Mouse (Mus musculus) embryonic facial prominence, embryonic 10.5 days (tissue): ENCODE data around the gene Pogz. TPM values are rescaled to one million over a fixed set of nuclear protein-coding genes. Genes with fewer than 3 reads are reported as not detected.
A peak's percentile ranks its signal among the peaks of the same experiment; 100 is the strongest.
"Not testable (repeated sequence)": the region's sequence is repeated elsewhere in the genome, so short reads cannot be mapped to it uniquely, and the experiment has no call there.

ENCODE experiments used
- DNase-seq: peaks from one replicate; pipeline ENCODE4 v3.0.0-alpha.2; 2017; ENCODE audit warnings: low spot score
- H3K27ac ChIP-seq: fragments of 300-500 bp; sonication (generic); replicated peaks from 2 replicates; pipeline ENCODE4 v1.5.1; 2016; ENCODE audit warnings: mild to moderate bottlenecking
- H3K27me3 ChIP-seq: fragments of 300-500 bp; sonication (generic); replicated peaks from 2 replicates; pipeline ENCODE4 v1.6.1; 2016; ENCODE audit warnings: low read depth, mild to moderate bottlenecking; ENCODE audit not compliant: poor library complexity, severe bottlenecking
- H3K36me3 ChIP-seq: fragments of 300-500 bp; sonication (generic); replicated peaks from 2 replicates; pipeline ENCODE4 v1.6.1; 2016; ENCODE audit warnings: mild to moderate bottlenecking, moderate library complexity
- H3K4me1 ChIP-seq: fragments of 300-500 bp; sonication (generic); 2 replicates; pipeline ENCODE4 v1.6.1; 2016
- H3K4me3 ChIP-seq: fragments of 300-500 bp; sonication (generic); 2 replicates; pipeline ENCODE4 v1.5.1; 2016; ENCODE audit warnings: mild to moderate bottlenecking, moderate library complexity
- H3K9me3 ChIP-seq: fragments of 300-500 bp; sonication (generic); 2 replicates; pipeline ENCODE4 v1.6.1; 2016; ENCODE audit warnings: mild to moderate bottlenecking
- WGBS: fragments of 180-500 bp; shearing (Covaris S2); methylation state at CpG from one replicate; pipeline ENCODE4 v1.1.7; 2016; 5-methylcytosine and 5-hydroxymethylcytosine counted together
- polyA plus RNA-seq: library from polyadenylated mRNA; unstranded; fragments of >200 nt; fragmentation: Nextera tagmentation; extraction: Ambion mirVana; gene quantifications from 2 replicates; pipeline ENCODE4 v1.2.1, GENCODE M21; 2016

The Pogz gene
- polyA plus RNA-seq, 1 experiment from 2014 or later, result 18.5 TPM

- H3K9me3 ChIP-seq, result no peaks in the 10 kb centered on the region
- peaks cover 23% of the 10 kb centered on the region for H3K36me3 ChIP-seq
- no peak overlapping the region for H3K4me3 ChIP-seq
- no peak overlapping the region for H3K27ac ChIP-seq
- no peak for DNase-seq
- peaks cover 16% of the 10 kb centered on the region for H3K4me1 ChIP-seq
- no peaks in the 10 kb centered on the region for H3K27me3 ChIP-seq
Observed at GRCm38 (mm10) chr3:94888595-94888994, 51.2 kb downstream of the Pogz start.

GRCm38 (mm10) chr3:94894076-94894475 lies 56.7 kb downstream of the Pogz start:
- no peak for DNase-seq
- Histone ChIP-seq H3K36me3 (no peaks in the 10 kb centered on the region), H3K4me1 (no peaks in the 10 kb centered on the region), H3K4me3 (no peak overlapping the region), H3K27ac (no peak overlapping the region), H3K9me3 (no peaks in the 10 kb centered on the region), H3K27me3 (peaks cover 4% of the 10 kb centered on the region; the same call in 1 of the 2 replicates)
- 76% methylated on average over 3 of the region's 3 CpGs for WGBS

GRCm38 (mm10) chr3:94902747-94903146 lies 65.4 kb downstream of the Pogz start:
- no peaks in the 10 kb centered on the region for H3K27me3 ChIP-seq
- H3K36me3 ChIP-seq, result no peaks in the 10 kb centered on the region
- DNase-seq, result peak; percentile 63
- no peaks in the 10 kb centered on the region for H3K9me3 ChIP-seq
- no peak overlapping the region for H3K27ac ChIP-seq
- 24% methylated on average over 7 of the region's 7 CpGs for WGBS
- H3K4me3 ChIP-seq, result no peak overlapping the region
- H3K4me1 ChIP-seq, result no peaks in the 10 kb centered on the region

- not testable (repeated sequence) for H3K9me3 ChIP-seq, H3K27ac ChIP-seq, H3K4me3 ChIP-seq, H3K27me3 ChIP-seq, H3K36me3 ChIP-seq, DNase-seq, H3K4me1 ChIP-seq
- 62% methylated on average over 3 of the region's 3 CpGs for WGBS
Observed at GRCm38 (mm10) chr3:94904759-94905158, 67.4 kb downstream of the Pogz start.

- no peaks in the 10 kb centered on the region for H3K4me1 ChIP-seq
- H3K27me3 ChIP-seq, result no peaks in the 10 kb centered on the region
- DNase-seq, result no peak
- no peaks in the 10 kb centered on the region for H3K36me3 ChIP-seq
- H3K9me3 ChIP-seq, result no peaks in the 10 kb centered on the region
- H3K4me3 ChIP-seq, result no peak overlapping the region
- H3K27ac ChIP-seq, result no peak overlapping the region
- WGBS, result 68% methylated on average over 1 of the region's 1 CpGs
Observed at GRCm38 (mm10) chr3:94906482-94906881, 69.1 kb downstream of the Pogz start.

GRCm38 (mm10) chr3:94911050-94911693 lies 73.8 kb downstream of the Pogz start:
- Histone ChIP-seq H3K4me3 (no peak overlapping the region), H3K27me3 (no peaks in the 10 kb centered on the region), H3K36me3 (no peaks in the 10 kb centered on the region), H3K27ac (no peak overlapping the region), H3K9me3 (no peaks in the 10 kb centered on the region), H3K4me1 (no peaks in the 10 kb centered on the region)
- WGBS, result 77% methylated on average over 2 of the region's 2 CpGs
- DNase-seq, result no peak

GRCm38 (mm10) chr3:94913801-94914200 lies 76.4 kb downstream of the Pogz start:
- Histone ChIP-seq H3K4me3 (no peak overlapping the region), H3K36me3 (no peaks in the 10 kb centered on the region), H3K27me3 (no peaks in the 10 kb centered on the region), H3K27ac (no peak overlapping the region), H3K4me1 (peaks cover 7% of the 10 kb centered on the region), H3K9me3 (no peaks in the 10 kb centered on the region)
- no peak for DNase-seq
- WGBS, result 74% methylated on average over 5 of the region's 5 CpGs

- peaks cover 7% of the 10 kb centered on the region for H3K4me1 ChIP-seq
- no peaks in the 10 kb centered on the region for H3K36me3 ChIP-seq
- H3K4me3 ChIP-seq, result no peak overlapping the region
- 92% methylated on average over 7 of the region's 7 CpGs for WGBS
- H3K9me3 ChIP-seq, result no peaks in the 10 kb centered on the region
- H3K27me3 ChIP-seq, result no peaks in the 10 kb centered on the region
- no peak overlapping the region for H3K27ac ChIP-seq
- DNase-seq, result no peak
Observed at GRCm38 (mm10) chr3:94915903-94916741, 78.8 kb downstream of the Pogz start.

- DNase-seq, result peak; percentile 14
Observed at GRCm38 (mm10) chr3:94917816-94918361, 80.5 kb downstream of the Pogz start.

GRCm38 (mm10) chr3:94918845-94919244 lies 81.5 kb downstream of the Pogz start:
- Histone ChIP-seq H3K27me3 (no peaks in the 10 kb centered on the region), H3K4me3 (no peak overlapping the region), H3K4me1 (peaks cover 7% of the 10 kb centered on the region), H3K27ac (no peak overlapping the region), H3K36me3 (no peaks in the 10 kb centered on the region), H3K9me3 (no peaks in the 10 kb centered on the region)
- DNase-seq, result no peak
- WGBS, result 83% methylated on average over 4 of the region's 4 CpGs

More at GRCm38 (mm10) chr3:94917816-94918361, 80.5 kb downstream of the Pogz start:
- no peaks in the 10 kb centered on the region for H3K36me3 ChIP-seq
- no peak overlapping the region for H3K27ac ChIP-seq
- peaks cover 7% of the 10 kb centered on the region for H3K4me1 ChIP-seq
- 58% methylated on average over 14 of the region's 14 CpGs for WGBS
- H3K9me3 ChIP-seq, result no peaks in the 10 kb centered on the region
- no peak overlapping the region for H3K4me3 ChIP-seq
- no peaks in the 10 kb centered on the region for H3K27me3 ChIP-seq

GRCm38 (mm10) chr3:94921104-94921503 lies 83.7 kb downstream of the Pogz start:
- WGBS, result 60% methylated on average over 3 of the region's 3 CpGs
- DNase-seq, result no peak
- Histone ChIP-seq H3K27ac (no peak overlapping the region), H3K36me3 (no peaks in the 10 kb centered on the region), H3K27me3 (no peaks in the 10 kb centered on the region), H3K4me3 (no peak overlapping the region), H3K4me1 (peaks cover 7% of the 10 kb centered on the region), H3K9me3 (no peaks in the 10 kb centered on the region)

GRCm38 (mm10) chr3:94922333-94922732 lies 85.0 kb downstream of the Pogz start:
- H3K9me3 ChIP-seq, result no peaks in the 10 kb centered on the region
- DNase-seq, result no peak
- no peaks in the 10 kb centered on the region for H3K36me3 ChIP-seq
- H3K27ac ChIP-seq, result no peak overlapping the region
- H3K4me1 ChIP-seq, result peaks cover 7% of the 10 kb centered on the region
- 68% methylated on average over 3 of the region's 3 CpGs for WGBS
- no peaks in the 10 kb centered on the region for H3K27me3 ChIP-seq
- no peak overlapping the region for H3K4me3 ChIP-seq

GRCm38 (mm10) chr3:94924688-94925087 lies 87.3 kb downstream of the Pogz start:
- Histone ChIP-seq H3K27me3 (no peaks in the 10 kb centered on the region), H3K4me3 (no peak overlapping the region), H3K36me3 (no peaks in the 10 kb centered on the region), H3K27ac (no peak overlapping the region), H3K4me1 (no peaks in the 10 kb centered on the region), H3K9me3 (no peaks in the 10 kb centered on the region)
- no peak for DNase-seq
- WGBS, result 79% methylated on average over 8 of the region's 8 CpGs
